21 mouse cellular contexts compared by ENCODE assay signal in the genomic region with DNA sequence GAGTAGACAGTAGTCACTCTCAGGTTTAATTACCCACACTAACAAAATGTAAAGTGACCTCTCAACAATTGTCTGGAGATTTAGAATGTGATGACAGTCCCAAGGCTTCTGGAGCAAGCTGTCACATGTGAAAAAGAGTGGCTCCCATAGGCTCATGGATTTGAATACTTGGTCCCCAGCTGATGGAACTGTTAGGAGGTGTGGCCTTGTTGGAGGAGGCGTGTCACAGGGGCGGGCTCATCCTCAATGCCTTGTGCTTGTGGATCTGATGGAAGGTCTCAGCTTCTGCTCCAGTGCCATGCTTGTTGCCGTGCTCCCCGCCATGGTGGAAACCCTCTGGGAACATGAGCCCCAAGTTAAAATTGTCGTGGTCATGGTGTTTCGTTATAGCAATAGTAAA. TPM values are rescaled to one million over a fixed set of nuclear protein-coding genes. Genes with fewer than 3 reads are reported as not detected.
"Had no signal": no experiment of that assay in that cellular context is flagged by ENCODE, and none has a peak within 500 bp of the region (broad histone marks: within the 10 kb centered on the region; RNA-seq: fewer than 3 reads in every experiment).

No protein-coding gene starts in this region.

- H3K27ac ChIP-seq: embryonic facial prominence, embryonic 10.5 days; embryonic facial prominence, embryonic 12.5 days; embryonic facial prominence, embryonic 13.5 days; embryonic facial prominence, embryonic 15.5 days; forebrain, embryonic 10.5 days; forebrain, embryonic 12.5 days; forebrain, embryonic 13.5 days; forebrain, embryonic 15.5 days; gastrocnemius, adult 2 months; heart, embryonic 10.5 days had no signal

- H3K4me3 ChIP-seq: embryonic facial prominence, embryonic 10.5 days; embryonic facial prominence, embryonic 12.5 days; embryonic facial prominence, embryonic 13.5 days; embryonic facial prominence, embryonic 15.5 days; erythroblast, embryonic 14.5 days; forebrain, embryonic 10.5 days; forebrain, embryonic 12.5 days; forebrain, embryonic 13.5 days; forebrain, embryonic 15.5 days; gastrocnemius, adult 2 months; heart, adult 2 months; heart, embryonic 10.5 days; heart, embryonic 12.5 days had no signal

- H3K4me1 ChIP-seq: embryonic facial prominence, embryonic 10.5 days; embryonic facial prominence, embryonic 12.5 days; embryonic facial prominence, embryonic 13.5 days; embryonic facial prominence, embryonic 15.5 days; forebrain, embryonic 10.5 days; forebrain, embryonic 12.5 days; forebrain, embryonic 13.5 days; forebrain, embryonic 15.5 days; heart, embryonic 10.5 days; heart, embryonic 12.5 days had no signal

- H3K9ac ChIP-seq: embryonic facial prominence, embryonic 12.5 days; embryonic facial prominence, embryonic 13.5 days; embryonic facial prominence, embryonic 15.5 days; forebrain, embryonic 12.5 days; forebrain, embryonic 13.5 days; forebrain, embryonic 15.5 days; forebrain, postnatal 0 days; heart, embryonic 12.5 days had no signal

- H3K4me2 ChIP-seq: embryonic facial prominence, embryonic 12.5 days; embryonic facial prominence, embryonic 13.5 days; embryonic facial prominence, embryonic 15.5 days; forebrain, embryonic 12.5 days; forebrain, embryonic 13.5 days; forebrain, embryonic 15.5 days; heart, embryonic 11.5 days; heart, embryonic 12.5 days had no signal

- H3K36me3 ChIP-seq: embryonic facial prominence, embryonic 12.5 days; embryonic facial prominence, embryonic 15.5 days; forebrain, embryonic 12.5 days; forebrain, embryonic 15.5 days; heart, embryonic 10.5 days; heart, embryonic 12.5 days had no signal

- ATAC-seq: forebrain, embryonic 13.5 days; forebrain, embryonic 14.5 days; forebrain, embryonic 15.5 days; forebrain, embryonic 16.5 days; forebrain, postnatal 0 days had no signal

- DNase-seq: embryo, embryonic 11 days; forebrain, postnatal 0 days; gastrocnemius, postnatal 10 days; gastrocnemius, postnatal 14 days; gastrocnemius, postnatal 36 days had no signal

- H3K27me3 ChIP-seq: embryonic facial prominence, embryonic 12.5 days; embryonic facial prominence, embryonic 13.5 days; embryonic facial prominence, embryonic 15.5 days; forebrain, embryonic 12.5 days; forebrain, embryonic 13.5 days; forebrain, embryonic 15.5 days; heart, embryonic 12.5 days had no signal

- H3K9me3 ChIP-seq: embryonic facial prominence, embryonic 10.5 days; embryonic facial prominence, embryonic 12.5 days; embryonic facial prominence, embryonic 13.5 days; embryonic facial prominence, embryonic 15.5 days; forebrain, embryonic 10.5 days; forebrain, embryonic 12.5 days; forebrain, embryonic 13.5 days; forebrain, embryonic 15.5 days; heart, embryonic 10.5 days; heart, embryonic 12.5 days had no signal

RNA-seq across cellular contexts. Expression of gene Has3, which starts 41.1 kb away (rescaled TPM):
- polyA plus RNA-seq: erythroblast, embryonic 14.5 days had no signal
